Mouse (Mus musculus) heart, embryonic 16.5 days (tissue): ENCODE measurements around the gene Serpinb3a. TPM values are rescaled to one million over a fixed set of nuclear protein-coding genes. Genes with fewer than 3 reads are reported as not detected.
"Not testable (repeated sequence)": the region's sequence is repeated elsewhere in the genome, so short reads cannot be mapped to it uniquely, and the experiment has no call there.

ENCODE experiments used
- ATAC-seq: fragments of 200-750 bp; cut with Nextera tagmentation; replicated peaks from 2 replicates; pipeline ENCODE4 v1.8.0; 2017; ENCODE audit warnings: moderate number of reproducible peaks; ENCODE audit not compliant: insufficient read depth, low FRiP score; ENCODE audit errors: extremely low read depth
- H3K27ac ChIP-seq: fragments of 300-500 bp; sonication (generic); 2 replicates; pipeline ENCODE4 v1.5.1; 2014; ENCODE audit warnings: mild to moderate bottlenecking, low read length, control low read depth, moderate library complexity
- H3K27me3 ChIP-seq: fragments of 300-500 bp; sonication (generic); 2 replicates; pipeline ENCODE4 v1.6.1; 2014; ENCODE audit warnings: low read length, mixed read lengths; ENCODE audit not compliant: control insufficient read depth, insufficient read depth
- H3K36me3 ChIP-seq: fragments of 300-500 bp; sonication (generic); 2 replicates; pipeline ENCODE4 v1.6.1; 2014; ENCODE audit not compliant: control insufficient read depth, insufficient read depth
- H3K4me1 ChIP-seq: fragments of 300-500 bp; sonication (generic); 2 replicates; pipeline ENCODE4 v1.6.1; 2014; ENCODE audit warnings: low read length, mixed read lengths; ENCODE audit not compliant: control insufficient read depth, insufficient read depth
- H3K4me2 ChIP-seq: fragments of 300-500 bp; sonication (generic); 2 replicates; pipeline ENCODE4 v1.6.1; 2014; ENCODE audit warnings: low read depth, mild to moderate bottlenecking, control low read depth, low read length
- H3K4me3 ChIP-seq: fragments of 300-500 bp; sonication (generic); 2 replicates; pipeline ENCODE4 v1.5.1; 2014; ENCODE audit warnings: mild to moderate bottlenecking, control low read depth, low read length
- H3K9ac ChIP-seq: fragments of 300-500 bp; sonication (generic); 2 replicates; pipeline ENCODE4 v1.6.1; 2014; ENCODE audit warnings: low read length, control low read depth
- H3K9me3 ChIP-seq: fragments of 300-500 bp; sonication (generic); replicated peaks from 2 replicates; pipeline ENCODE4 v1.6.1; 2016; ENCODE audit warnings: low read length; ENCODE audit not compliant: control insufficient read depth
- WGBS: fragments of 180-500 bp; shearing (Covaris S2); extraction: QIAGEN DNeasy Blood & Tissue Kit; methylation state at CpG from one replicate; pipeline ENCODE4 v1.1.7; 2014; 5-methylcytosine and 5-hydroxymethylcytosine counted together
- polyA plus RNA-seq: library from polyadenylated mRNA; unstranded; fragments of >200 nt; fragmentation: Nextera tagmentation; extraction: Ambion mirVana; gene quantifications from 2 replicates; pipeline ENCODE4 v1.2.1, GENCODE M21; 2015

Serpinb3a gene
- polyA plus RNA-seq = 0.17 and 0.28 TPM in 2 replicates

DNA sequence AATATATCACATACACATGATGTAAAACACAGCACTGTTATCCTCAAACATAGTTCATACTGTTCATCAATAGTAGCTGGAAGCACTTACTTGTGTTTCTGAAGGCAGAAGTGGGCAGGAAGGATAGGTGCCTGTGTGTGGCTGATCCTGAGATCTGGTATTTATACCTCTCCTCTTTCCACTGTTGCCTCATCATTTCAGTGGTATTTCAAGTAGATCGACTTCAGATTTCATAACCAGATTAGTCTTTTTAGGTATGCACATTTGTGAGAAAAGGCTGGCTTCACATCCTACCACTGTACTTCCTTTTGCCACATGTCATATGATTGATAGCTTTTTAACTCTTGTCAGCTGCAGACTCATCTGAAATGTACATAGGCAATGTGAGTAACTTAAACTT lies at the start of gene Serpinb3a:
Gene Serpinb3a (minus strand): TSS at position 101 of the 400 bp plus-strand sequence.
- Histone ChIP-seq H3K9ac (no peak within 1 kb of the TSS), H3K27ac (no peak within 1 kb of the TSS), H3K27me3 (no peaks in the 10 kb centered on the region), H3K4me2 (no peak within 1 kb of the TSS), H3K4me1 (no peaks in the 10 kb centered on the region), H3K9me3 (no peaks in the 10 kb centered on the region), H3K4me3 (no peak within 1 kb of the TSS), H3K36me3 (no peaks in the 10 kb centered on the region)
- 72% methylated on average over 1 of the region's 1 CpGs for WGBS
- ATAC-seq = no peak

DNA sequence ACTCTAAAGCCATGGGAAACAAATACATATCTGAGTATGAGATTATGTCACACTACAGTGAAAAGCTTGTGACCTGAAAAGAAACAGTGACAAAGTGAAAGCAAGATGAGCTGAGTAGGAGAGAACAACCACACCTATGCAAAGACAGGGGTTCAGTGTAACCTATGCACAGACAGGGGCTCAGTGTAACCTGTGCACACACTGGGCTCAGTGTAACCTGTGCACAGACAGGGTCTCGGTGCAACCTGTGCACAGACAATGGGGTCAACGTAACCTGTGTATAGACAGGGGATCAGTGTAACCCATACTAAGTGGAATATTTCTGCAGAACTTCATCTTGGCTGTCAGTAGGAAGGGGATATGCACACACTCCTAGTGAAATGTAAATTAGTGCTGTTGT lies 46.3 kb upstream of the Serpinb3a start:
- 74% methylated on average over 2 of the region's 2 CpGs for WGBS

GRCm38 (mm10) chr1:107083406-107083805 lies 31.3 kb upstream of the Serpinb3a start, which contains the start of gene Serpinb3d:
TSS of gene Serpinb3d (minus strand) at chr1:107083506.
- Histone ChIP-seq H3K4me2 (no peak within 1 kb of the TSS), H3K36me3 (no peaks in the 10 kb centered on the region), H3K4me1 (no peaks in the 10 kb centered on the region), H3K9ac (no peak within 1 kb of the TSS), H3K27me3 (no peaks in the 10 kb centered on the region), H3K27ac (no peak within 1 kb of the TSS), H3K9me3 (no peaks in the 10 kb centered on the region), H3K4me3 (no peak within 1 kb of the TSS)
- ATAC-seq = no peak

More for the DNA sequence above, 46.3 kb upstream of the Serpinb3a start:
- H3K27me3 ChIP-seq = no peaks in the 10 kb centered on the region
- no peaks in the 10 kb centered on the region for H3K4me1 ChIP-seq
- no peak for ATAC-seq
- no peak overlapping the region for H3K9ac ChIP-seq
- H3K27ac ChIP-seq = no peak overlapping the region
- H3K36me3 ChIP-seq = no peaks in the 10 kb centered on the region
- no peaks in the 10 kb centered on the region for H3K9me3 ChIP-seq
- H3K4me3 ChIP-seq = no peak overlapping the region
- no peak overlapping the region for H3K4me2 ChIP-seq

DNA sequence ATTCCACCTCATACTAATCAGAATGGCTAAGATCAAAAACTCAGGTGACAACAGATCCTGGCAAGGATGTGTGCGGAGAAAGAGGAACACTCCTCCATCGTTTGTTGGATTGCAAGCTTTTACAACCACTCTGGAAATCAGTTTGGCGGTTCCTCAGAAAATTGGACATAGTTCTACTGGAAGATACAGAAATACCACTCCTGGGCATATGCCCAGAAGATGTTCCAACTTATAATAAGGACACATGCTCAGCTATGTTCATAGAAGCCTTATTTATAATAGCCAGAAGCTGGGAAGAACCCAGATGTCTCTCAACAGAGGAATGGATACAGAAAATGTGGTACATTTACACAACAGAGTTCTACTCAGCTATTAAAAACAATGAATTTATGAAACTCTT lies 17.9 kb downstream of the Serpinb3a start:
- H3K9ac ChIP-seq, H3K4me3 ChIP-seq, H3K4me1 ChIP-seq, ATAC-seq, H3K27me3 ChIP-seq, H3K4me2 ChIP-seq, H3K36me3 ChIP-seq, H3K9me3 ChIP-seq, H3K27ac ChIP-seq: not testable (repeated sequence)
- 76% methylated on average over 3 of the region's 3 CpGs for WGBS

- H3K4me1 ChIP-seq = no peaks in the 10 kb centered on the region
- H3K9ac ChIP-seq = no peak overlapping the region
- H3K4me3 ChIP-seq = no peak overlapping the region
- H3K27ac ChIP-seq = no peak overlapping the region
- no peaks in the 10 kb centered on the region for H3K9me3 ChIP-seq
- ATAC-seq = no peak
- H3K27me3 ChIP-seq = no peaks in the 10 kb centered on the region
- H3K36me3 ChIP-seq = no peaks in the 10 kb centered on the region
- 35% methylated on average over 1 of the region's 1 CpGs for WGBS
- H3K4me2 ChIP-seq = no peak overlapping the region
These were observed 26.2 kb downstream of the Serpinb3a start for GRCm38 (mm10) chr1:107025886-107026285.

- H3K27ac ChIP-seq = no peak overlapping the region
- no peak overlapping the region for H3K4me3 ChIP-seq
- WGBS = 67% methylated on average over 7 of the region's 7 CpGs
- H3K4me1 ChIP-seq = no peaks in the 10 kb centered on the region
- no peaks in the 10 kb centered on the region for H3K9me3 ChIP-seq
- no peak overlapping the region for H3K4me2 ChIP-seq
- H3K36me3 ChIP-seq = no peaks in the 10 kb centered on the region
- H3K9ac ChIP-seq = no peak overlapping the region
- ATAC-seq = no peak
- H3K27me3 ChIP-seq = no peaks in the 10 kb centered on the region
These were observed 36.9 kb downstream of the Serpinb3a start for GRCm38 (mm10) chr1:107015210-107015609.

DNA sequence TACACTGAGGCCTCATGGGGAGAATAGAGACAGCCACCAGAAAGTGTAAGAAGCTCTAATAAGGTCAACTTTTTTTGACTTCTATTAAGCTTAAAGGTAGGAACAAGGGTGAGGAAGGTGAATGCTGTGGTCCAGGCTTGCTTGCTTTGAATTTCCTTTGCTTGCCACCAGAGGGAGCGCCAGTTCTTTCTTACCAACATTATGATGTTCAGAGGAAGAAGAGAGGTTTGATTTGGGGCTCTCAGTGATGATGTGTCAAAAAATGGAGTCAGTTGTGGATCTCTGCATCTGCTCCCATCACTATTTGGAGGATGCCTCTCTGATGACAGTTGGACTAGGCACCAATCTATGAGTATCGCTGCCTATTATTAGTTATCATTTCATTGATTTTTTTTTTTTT lies 37.6 kb downstream of the Serpinb3a start:
- no peaks in the 10 kb centered on the region for H3K9me3 ChIP-seq
- H3K27me3 ChIP-seq = no peaks in the 10 kb centered on the region
- H3K27ac ChIP-seq = no peak overlapping the region
- H3K4me3 ChIP-seq = no peak overlapping the region
- no peaks in the 10 kb centered on the region for H3K4me1 ChIP-seq
- H3K9ac ChIP-seq = no peak overlapping the region
- H3K36me3 ChIP-seq = no peaks in the 10 kb centered on the region
- 45% methylated on average over 2 of the region's 2 CpGs for WGBS
- ATAC-seq = no peak
- H3K4me2 ChIP-seq = no peak overlapping the region

- H3K4me3 ChIP-seq = no peak overlapping the region
- H3K4me1 ChIP-seq = no peaks in the 10 kb centered on the region
- no peak for ATAC-seq
- no peak overlapping the region for H3K9ac ChIP-seq
- H3K27me3 ChIP-seq = no peaks in the 10 kb centered on the region
- H3K9me3 ChIP-seq = no peaks in the 10 kb centered on the region
- WGBS = 72% methylated on average over 3 of the region's 3 CpGs
- H3K36me3 ChIP-seq = no peaks in the 10 kb centered on the region
- no peak overlapping the region for H3K4me2 ChIP-seq
- H3K27ac ChIP-seq = no peak overlapping the region
These were observed 45.8 kb downstream of the Serpinb3a start for GRCm38 (mm10) chr1:107006316-107006715.

DNA sequence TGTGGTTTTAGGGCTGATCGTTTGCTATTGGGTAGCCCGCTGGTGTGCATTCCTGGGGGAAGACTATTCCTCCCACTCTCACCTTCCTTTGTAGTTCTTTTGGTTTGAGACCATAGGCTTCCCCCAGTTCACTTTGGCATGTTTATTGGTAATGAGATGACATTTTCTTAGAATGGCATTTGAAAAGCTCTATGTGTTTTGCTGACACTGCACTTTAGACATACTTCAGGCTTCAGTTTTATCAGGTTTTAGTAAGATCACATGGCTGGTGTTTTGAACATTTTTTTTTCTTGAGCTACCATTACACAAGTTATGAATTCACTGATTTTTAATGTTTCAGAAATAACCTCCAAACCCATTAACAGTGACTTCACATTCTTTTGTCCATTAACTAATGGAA lies 50.3 kb downstream of the Serpinb3a start:
- Histone ChIP-seq H3K9ac (no peak overlapping the region), H3K4me1 (peaks cover 7% of the 10 kb centered on the region), H3K36me3 (no peaks in the 10 kb centered on the region), H3K27ac (no peak overlapping the region), H3K9me3 (no peaks in the 10 kb centered on the region), H3K4me3 (no peak overlapping the region), H3K27me3 (no peaks in the 10 kb centered on the region), H3K4me2 (no peak overlapping the region)
- no peak for ATAC-seq
- 83% methylated on average over 2 of the region's 2 CpGs for WGBS

DNA sequence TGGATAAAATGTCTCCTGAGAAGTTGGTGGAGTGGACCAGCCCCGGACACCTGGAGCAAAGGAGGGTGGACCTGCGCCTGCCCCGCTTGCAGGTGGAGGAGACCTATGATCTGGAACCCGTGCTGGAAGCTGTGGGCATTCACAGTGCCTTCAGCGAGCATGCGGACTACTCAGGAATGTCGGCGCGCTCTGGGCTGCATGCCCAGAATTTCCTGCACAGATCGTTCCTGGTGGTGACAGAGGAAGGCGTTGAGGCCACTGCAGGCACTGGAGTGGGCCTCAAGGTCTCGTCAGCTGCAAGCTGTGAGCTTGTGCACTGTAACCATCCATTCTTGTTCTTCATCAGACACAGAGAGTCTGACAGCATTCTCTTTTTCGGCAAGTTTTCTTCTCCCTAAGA lies 51.7 kb downstream of the Serpinb3a start:
- no peaks in the 10 kb centered on the region for H3K36me3 ChIP-seq
- peak overlapping the region; percentile 45 for H3K4me2 ChIP-seq
- H3K27ac ChIP-seq = peak overlapping the region; percentile 81
- no peaks in the 10 kb centered on the region for H3K27me3 ChIP-seq
- peaks cover 7% of the 10 kb centered on the region for H3K4me1 ChIP-seq
- H3K9me3 ChIP-seq = no peaks in the 10 kb centered on the region
- no peak overlapping the region for H3K9ac ChIP-seq
- 24% methylated on average over 13 of the region's 13 CpGs for WGBS
- H3K4me3 ChIP-seq = no peak overlapping the region
- peak; percentile 99 for ATAC-seq
